Mouse (Mus musculus) kidney, embryonic 15.5 days (tissue): ENCODE data around the gene Hoxc6. TPM values are rescaled to one million over a fixed set of nuclear protein-coding genes. Genes with fewer than 3 reads are reported as not detected.

Source experiments
- ATAC-seq: fragments of 200-750 bp; cut with Nextera tagmentation; replicated peaks from 2 replicates; pipeline ENCODE4 v1.8.0; 2017; ENCODE audit warnings: moderate TSS enrichment; ENCODE audit not compliant: low FRiP score
- H3K27ac ChIP-seq: fragments of 300-500 bp; sonication (generic); 2 replicates; pipeline ENCODE4 v1.5.1; 2015; ENCODE audit warnings: mild to moderate bottlenecking, inconsistent platforms
- H3K27me3 ChIP-seq: fragments of 300-500 bp; sonication (generic); 2 replicates; pipeline ENCODE4 v1.6.1; 2015; ENCODE audit warnings: inconsistent platforms
- H3K36me3 ChIP-seq: fragments of 300-500 bp; sonication (generic); 2 replicates; pipeline ENCODE4 v1.6.1; 2015; ENCODE audit warnings: inconsistent platforms
- H3K4me1 ChIP-seq: fragments of 300-500 bp; sonication (generic); 2 replicates; pipeline ENCODE4 v1.6.1; 2015; ENCODE audit warnings: inconsistent platforms
- H3K4me2 ChIP-seq: fragments of 300-500 bp; sonication (generic); 2 replicates; pipeline ENCODE4 v1.6.1; 2015; ENCODE audit warnings: moderate library complexity, mild to moderate bottlenecking, inconsistent platforms
- H3K4me3 ChIP-seq: fragments of 300-500 bp; sonication (generic); replicated peaks from 2 replicates; pipeline ENCODE4 v1.5.1; 2015; ENCODE audit warnings: mild to moderate bottlenecking, inconsistent platforms
- H3K9ac ChIP-seq: fragments of 300-500 bp; sonication (generic); 2 replicates; pipeline ENCODE4 v1.6.1; 2015; ENCODE audit warnings: mild to moderate bottlenecking, inconsistent platforms
- H3K9me3 ChIP-seq: fragments of 300-500 bp; sonication (generic); replicated peaks from 2 replicates; pipeline ENCODE4 v1.6.1; 2016; ENCODE audit warnings: inconsistent platforms
- WGBS: fragments of 180-500 bp; shearing (Covaris S2); methylation state at CpG from one replicate; pipeline ENCODE4 v1.1.7; 2015; ENCODE audit warnings: mixed read lengths; 5-methylcytosine and 5-hydroxymethylcytosine counted together
- polyA plus RNA-seq: library from polyadenylated mRNA; unstranded; fragments of >200 nt; fragmentation: Nextera tagmentation; extraction: Ambion mirVana; gene quantifications from 2 replicates; pipeline ENCODE4 v1.2.1, GENCODE M21; 2015

Hoxc6 gene
- polyA plus RNA-seq, 1 experiment from 2014 or later, result 10.9 TPM

DNA sequence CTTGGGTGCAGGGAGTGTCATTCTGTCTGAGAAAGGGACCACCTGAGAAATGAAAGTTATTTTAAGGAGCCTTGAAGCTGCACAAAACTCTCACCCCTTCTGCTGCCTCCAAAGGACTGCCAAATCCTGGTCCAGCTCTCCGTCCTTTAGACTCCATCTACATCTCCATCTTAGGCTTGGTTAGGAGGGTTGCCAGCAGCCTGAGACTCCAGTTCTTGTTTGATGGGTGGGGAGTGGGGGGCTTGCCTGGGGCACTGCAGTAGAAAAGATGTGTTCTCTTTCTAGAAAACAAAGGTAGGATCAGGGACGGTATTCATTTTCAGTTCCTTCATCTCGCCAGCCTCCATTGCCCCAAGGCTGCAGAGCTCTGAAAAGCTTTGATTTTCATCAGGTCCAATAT lies 626 bp upstream of the Hoxc6 start:
- H3K27me3 ChIP-seq, result peaks cover 63% of the 10 kb centered on the region
- ATAC-seq, result no peak
- H3K9me3 ChIP-seq, result no peaks in the 10 kb centered on the region
- H3K4me1 ChIP-seq, result peaks cover 74% of the 10 kb centered on the region
- no peaks in the 10 kb centered on the region for H3K36me3 ChIP-seq
- peak overlapping the region; percentile 19 for H3K9ac ChIP-seq
- H3K4me3 ChIP-seq, result peak overlapping the region; percentile 58
- peak overlapping the region; percentile 78 for H3K4me2 ChIP-seq
- peak overlapping the region; percentile 96 for H3K27ac ChIP-seq
- WGBS, result 10% methylated on average over 3 of the region's 3 CpGs

DNA sequence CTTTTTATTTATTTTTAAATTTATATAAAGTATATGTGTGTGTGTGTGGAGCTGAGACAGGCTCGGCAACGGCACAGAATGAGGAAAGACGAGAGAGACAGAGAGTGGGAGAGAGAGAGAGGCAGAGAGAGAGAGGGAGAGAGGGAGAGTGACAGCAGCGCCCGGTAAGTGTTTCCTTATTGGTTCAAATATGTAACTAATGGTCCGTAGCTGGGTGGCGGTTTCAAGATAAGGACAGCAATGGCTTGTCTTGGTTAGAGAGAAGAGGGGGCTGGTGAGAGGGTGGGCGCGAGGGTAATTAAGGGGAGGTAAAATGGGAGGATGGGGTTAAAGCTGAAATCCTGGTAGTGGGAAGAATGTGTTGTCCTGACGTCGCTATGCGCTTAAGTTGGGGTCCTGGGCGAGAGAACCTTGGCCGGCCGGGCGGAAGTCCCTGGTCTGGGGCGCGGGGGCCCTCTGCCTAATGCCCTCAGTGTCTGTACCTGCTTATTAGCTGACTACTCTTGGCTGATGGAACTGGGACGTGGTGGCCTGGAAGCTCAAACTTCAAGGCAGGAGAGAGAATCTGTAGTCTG lies 638 bp downstream of the Hoxc6 start:
- Histone ChIP-seq H3K4me2 (peak overlapping the region; percentile 78), H3K36me3 (no peaks in the 10 kb centered on the region), H3K4me3 (peak overlapping the region; percentile 58), H3K27me3 (peaks cover 60% of the 10 kb centered on the region), H3K4me1 (peaks cover 77% of the 10 kb centered on the region), H3K9ac (peak overlapping the region; percentile 80), H3K9me3 (no peaks in the 10 kb centered on the region), H3K27ac (peak overlapping the region; percentile 96)
- peak; percentile 59 for ATAC-seq
- under 1% methylated on average over 19 of the region's 19 CpGs for WGBS

DNA sequence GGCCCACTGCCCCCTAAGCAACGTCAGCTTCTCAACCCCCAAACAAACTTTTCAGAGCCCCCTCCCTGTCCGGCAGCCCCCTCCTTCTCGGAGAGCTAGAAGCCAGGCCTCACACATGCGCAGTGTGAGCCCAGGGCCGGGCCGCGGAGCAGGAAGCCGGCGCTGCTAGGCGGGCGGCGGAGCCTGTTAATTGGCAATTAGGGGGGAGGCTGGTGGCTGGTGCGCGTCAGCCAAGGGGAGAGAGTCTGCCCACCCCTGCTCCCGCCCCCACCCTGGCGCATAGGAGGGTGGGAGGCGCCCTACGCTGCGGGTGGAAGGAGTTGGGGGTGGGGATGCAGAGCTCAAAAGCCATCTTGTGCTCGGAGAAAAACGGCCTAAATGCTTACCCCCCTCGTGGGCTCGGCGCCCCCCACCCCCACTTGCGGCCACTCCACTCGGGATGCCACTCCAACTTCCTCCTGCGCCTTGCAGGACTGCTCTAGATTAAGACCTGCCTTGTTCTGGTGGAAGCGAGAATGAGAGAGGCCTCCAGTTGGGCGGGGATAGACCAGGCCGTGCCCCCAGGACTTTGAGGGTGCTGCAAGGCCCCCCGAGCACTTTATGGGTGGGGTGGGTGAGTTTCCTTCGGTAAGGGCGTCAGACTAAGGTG lies 1.2 kb downstream of the Hoxc6 start:
- under 1% methylated on average over 25 of the region's 33 CpGs for WGBS

DNA sequence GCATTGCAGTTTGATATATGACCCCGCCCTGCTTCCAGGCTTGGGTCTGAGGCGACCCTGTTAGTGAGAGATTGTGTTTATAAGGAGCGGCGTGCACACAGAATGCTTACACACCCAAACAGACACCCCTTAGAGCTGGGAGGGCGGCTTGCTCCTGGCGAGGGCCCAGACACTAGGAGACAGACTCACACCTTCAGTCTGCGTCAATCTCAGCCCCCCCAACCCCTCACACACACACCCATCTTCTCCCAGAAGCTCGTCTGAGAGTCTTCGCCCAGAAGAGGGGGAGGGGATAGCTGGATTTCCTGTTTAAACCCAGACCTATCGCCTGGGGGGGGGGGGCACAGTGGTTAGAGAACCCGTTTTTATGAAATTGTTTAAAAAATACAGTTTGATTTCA lies 1.9 kb downstream of the Hoxc6 start:
- Histone ChIP-seq H3K27me3 (peaks cover 64% of the 10 kb centered on the region), H3K9me3 (no peaks in the 10 kb centered on the region), H3K4me3 (peak overlapping the region; percentile 58), H3K4me1 (peaks cover 84% of the 10 kb centered on the region), H3K36me3 (no peaks in the 10 kb centered on the region), H3K27ac (peak overlapping the region; percentile 96), H3K9ac (peak overlapping the region; percentile 80), H3K4me2 (peak overlapping the region; percentile 78)
- ATAC-seq, result peak; percentile 16; the same call in 1 of the 2 replicates
- 3% methylated on average over 9 of the region's 11 CpGs for WGBS

More for the DNA sequence above, 1.2 kb downstream of the Hoxc6 start:
- H3K27me3 ChIP-seq, result peaks cover 64% of the 10 kb centered on the region
- peak; percentile 86 for ATAC-seq
- no peaks in the 10 kb centered on the region for H3K36me3 ChIP-seq
- peak overlapping the region; percentile 58 for H3K4me3 ChIP-seq
- peaks cover 83% of the 10 kb centered on the region for H3K4me1 ChIP-seq
- H3K27ac ChIP-seq, result peak overlapping the region; percentile 96
- H3K9ac ChIP-seq, result peak overlapping the region; percentile 80
- H3K9me3 ChIP-seq, result no peaks in the 10 kb centered on the region
- peak overlapping the region; percentile 78 for H3K4me2 ChIP-seq

DNA sequence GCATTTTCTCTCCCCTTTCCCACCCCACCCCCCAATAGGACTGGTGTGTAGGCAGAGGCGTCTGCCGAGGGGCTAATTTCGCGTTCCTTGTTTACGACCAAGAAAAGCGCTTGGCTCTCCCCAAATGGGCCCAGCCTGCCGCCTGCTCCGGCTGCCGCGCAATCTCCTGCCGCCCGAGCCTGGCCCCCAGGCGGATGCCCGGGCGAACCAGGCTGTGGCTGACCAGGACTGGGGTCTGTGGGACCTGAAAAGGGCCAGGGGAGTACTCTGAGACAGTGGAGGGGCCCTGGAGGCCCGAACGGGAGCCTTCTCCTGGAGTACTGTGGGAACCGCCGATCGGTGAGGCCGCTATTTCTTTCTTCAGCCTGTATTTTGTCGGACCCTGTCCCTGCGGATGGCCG lies 2.4 kb downstream of the Hoxc6 start:
- Histone ChIP-seq H3K9me3 (no peaks in the 10 kb centered on the region), H3K27me3 (peaks cover 64% of the 10 kb centered on the region), H3K4me1 (peaks cover 85% of the 10 kb centered on the region), H3K9ac (peak overlapping the region; percentile 80), H3K4me3 (peak overlapping the region; percentile 58), H3K36me3 (no peaks in the 10 kb centered on the region), H3K4me2 (peak overlapping the region; percentile 78), H3K27ac (peak overlapping the region; percentile 96)
- 2% methylated on average over 24 of the region's 24 CpGs for WGBS
- no peak for ATAC-seq

DNA sequence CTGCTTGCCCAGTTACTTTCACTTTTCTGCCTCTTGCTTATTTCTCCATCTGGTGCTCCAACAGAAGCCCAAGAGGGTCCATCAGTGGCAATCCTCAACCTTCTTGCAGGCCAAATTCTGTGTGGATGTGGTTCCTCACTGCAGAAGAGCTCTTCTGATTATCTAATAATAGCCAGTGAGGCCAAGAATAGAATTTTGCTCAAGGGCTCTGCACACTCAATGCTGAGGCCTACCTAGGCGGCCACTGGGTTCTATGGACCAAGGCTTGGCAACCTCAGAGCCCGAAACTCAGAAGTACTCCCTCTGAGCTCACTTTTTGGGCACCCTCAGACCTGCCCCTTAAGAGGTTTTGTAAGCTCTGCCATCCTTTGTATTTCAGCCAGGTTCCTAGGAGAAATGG lies 3.3 kb downstream of the Hoxc6 start:
- H3K36me3 ChIP-seq, result no peaks in the 10 kb centered on the region
- ATAC-seq, result no peak
- H3K4me2 ChIP-seq, result peak overlapping the region; percentile 78
- H3K9me3 ChIP-seq, result no peaks in the 10 kb centered on the region
- peak overlapping the region; percentile 96 for H3K27ac ChIP-seq
- H3K4me3 ChIP-seq, result peak overlapping the region; percentile 58
- H3K9ac ChIP-seq, result peak overlapping the region; percentile 80
- peaks cover 69% of the 10 kb centered on the region for H3K27me3 ChIP-seq
- peaks cover 85% of the 10 kb centered on the region for H3K4me1 ChIP-seq
- 21% methylated on average over 2 of the region's 2 CpGs for WGBS

DNA sequence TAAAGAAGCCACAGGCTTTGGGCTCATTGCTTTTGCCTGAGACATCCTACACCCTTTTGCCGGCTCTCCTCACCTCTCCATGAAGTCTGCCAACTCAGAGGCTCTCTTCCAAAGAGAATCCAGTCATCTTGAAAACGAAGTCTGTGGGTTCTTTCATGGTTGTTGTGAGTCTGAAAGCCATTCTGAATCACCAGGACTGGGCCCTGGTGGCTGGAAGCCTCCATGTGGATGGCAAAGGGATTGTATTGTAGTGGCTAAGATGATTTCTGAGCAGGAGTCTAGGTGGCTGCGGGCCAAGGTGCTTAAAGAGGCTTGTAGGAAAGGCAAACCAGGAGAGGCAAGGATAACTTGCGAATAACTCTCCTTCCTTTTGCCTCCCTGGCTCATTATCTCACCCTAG lies 4.1 kb downstream of the Hoxc6 start:
- H3K27me3 ChIP-seq, result peaks cover 71% of the 10 kb centered on the region
- no peaks in the 10 kb centered on the region for H3K9me3 ChIP-seq
- WGBS, result 21% methylated on average over 4 of the region's 4 CpGs
- H3K9ac ChIP-seq, result peak overlapping the region; percentile 80; the same call in 1 of the 2 replicates
- H3K4me3 ChIP-seq, result peak overlapping the region; percentile 58
- peak overlapping the region; percentile 72 for H3K27ac ChIP-seq
- peak overlapping the region; percentile 78 for H3K4me2 ChIP-seq
- no peak for ATAC-seq
- H3K4me1 ChIP-seq, result peaks cover 86% of the 10 kb centered on the region
- no peaks in the 10 kb centered on the region for H3K36me3 ChIP-seq

DNA sequence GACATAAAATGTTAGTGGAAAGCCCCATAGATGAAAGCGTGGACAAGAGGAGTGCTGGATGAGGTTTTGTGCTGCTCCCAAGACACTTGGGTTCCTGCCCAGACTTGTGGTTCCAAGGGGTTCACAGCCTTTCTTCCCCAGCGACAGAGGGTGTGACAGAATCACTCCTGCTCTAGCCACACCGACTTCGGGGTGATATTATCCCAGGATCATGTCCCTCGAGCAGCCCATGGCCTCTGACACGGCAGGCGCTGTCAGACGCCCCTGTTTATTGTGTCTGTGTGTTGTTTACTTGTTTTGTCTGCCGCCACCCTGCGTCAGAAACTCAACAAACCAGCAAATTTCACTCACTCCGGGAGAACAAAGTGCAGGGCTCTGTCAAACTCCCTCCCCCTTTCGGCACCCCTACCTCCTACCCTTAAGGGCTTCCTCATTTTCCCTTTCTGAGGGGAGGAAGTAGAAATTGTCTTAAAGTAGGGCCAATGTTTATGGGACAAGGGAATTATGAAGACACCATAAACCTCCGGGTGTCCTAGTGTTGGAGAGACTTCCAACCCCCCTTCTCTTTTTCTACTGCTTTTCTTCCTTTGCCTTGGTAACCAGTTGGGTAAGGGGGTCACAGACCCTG lies 4.9 kb downstream of the Hoxc6 start:
- H3K27ac ChIP-seq, result peak overlapping the region; percentile 72
- H3K27me3 ChIP-seq, result peaks cover 76% of the 10 kb centered on the region
- H3K4me3 ChIP-seq, result peak overlapping the region; percentile 58
- peaks cover 92% of the 10 kb centered on the region for H3K4me1 ChIP-seq
- ATAC-seq, result no peak
- H3K9me3 ChIP-seq, result no peaks in the 10 kb centered on the region
- 16% methylated on average over 13 of the region's 13 CpGs for WGBS
- peak overlapping the region; percentile 78 for H3K4me2 ChIP-seq
- H3K36me3 ChIP-seq, result no peaks in the 10 kb centered on the region
- 0 out of 2 replicates have a peak overlapping the region, but pooled peaks have one; percentile 80 for H3K9ac ChIP-seq

DNA sequence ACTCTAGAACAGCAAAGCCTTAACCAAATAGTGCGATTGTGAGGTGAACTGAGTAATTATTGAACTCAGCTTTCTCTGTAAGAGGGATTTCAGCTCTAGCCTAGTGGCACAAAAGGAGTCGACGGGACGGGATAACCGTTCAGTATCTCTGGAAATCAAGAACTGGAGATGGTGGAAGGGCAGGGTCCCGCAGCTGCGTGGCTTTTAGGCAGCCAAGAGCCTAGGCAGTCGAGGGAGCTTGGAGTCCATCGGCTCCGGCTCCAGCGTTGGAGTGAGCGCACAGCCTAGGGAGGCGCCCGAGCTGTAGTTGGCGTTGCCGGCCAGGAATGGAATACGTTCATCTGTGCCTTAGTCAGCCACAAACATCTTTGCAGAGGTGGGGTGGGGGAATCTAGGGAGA lies 7.3 kb downstream of the Hoxc6 start:
- Histone ChIP-seq H3K9me3 (no peaks in the 10 kb centered on the region), H3K36me3 (no peaks in the 10 kb centered on the region), H3K9ac (peak overlapping the region; percentile 34), H3K27me3 (peaks cover 73% of the 10 kb centered on the region), H3K4me1 (peaks cover 99% of the 10 kb centered on the region), H3K4me2 (peak overlapping the region; percentile 55), H3K27ac (peak overlapping the region; percentile 92), H3K4me3 (peak overlapping the region; percentile 22)
- WGBS, result 3% methylated on average over 17 of the region's 17 CpGs
- ATAC-seq, result no peak

DNA sequence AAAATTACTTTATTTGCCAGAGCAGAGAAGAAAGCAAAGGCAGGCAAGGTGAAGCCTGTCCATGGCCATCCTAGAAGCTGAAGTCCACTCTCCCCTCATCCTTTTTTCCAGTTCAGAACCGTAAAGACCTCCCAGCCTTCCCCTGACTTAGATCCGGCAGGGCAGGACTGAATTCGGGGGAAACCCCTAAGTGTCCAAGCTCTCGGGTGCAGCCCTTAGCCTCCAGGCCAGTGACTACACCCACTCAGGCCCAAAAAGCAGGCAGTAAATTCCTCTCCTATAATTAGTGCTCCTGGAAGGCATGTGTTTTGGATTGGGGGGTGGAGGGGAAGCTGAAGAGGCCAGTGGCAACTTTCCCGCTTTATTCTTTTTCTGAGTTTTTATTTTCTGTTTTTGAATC lies 7.7 kb downstream of the Hoxc6 start:
- WGBS, result 14% methylated on average over 5 of the region's 5 CpGs
- H3K27me3 ChIP-seq, result peaks cover 75% of the 10 kb centered on the region
- peak overlapping the region; percentile 22 for H3K4me3 ChIP-seq
- peak overlapping the region; percentile 55 for H3K4me2 ChIP-seq
- no peak for ATAC-seq
- H3K36me3 ChIP-seq, result no peaks in the 10 kb centered on the region
- H3K4me1 ChIP-seq, result peaks cover 99% of the 10 kb centered on the region
- H3K9ac ChIP-seq, result peak overlapping the region; percentile 34
- no peaks in the 10 kb centered on the region for H3K9me3 ChIP-seq
- H3K27ac ChIP-seq, result peak overlapping the region; percentile 92

DNA sequence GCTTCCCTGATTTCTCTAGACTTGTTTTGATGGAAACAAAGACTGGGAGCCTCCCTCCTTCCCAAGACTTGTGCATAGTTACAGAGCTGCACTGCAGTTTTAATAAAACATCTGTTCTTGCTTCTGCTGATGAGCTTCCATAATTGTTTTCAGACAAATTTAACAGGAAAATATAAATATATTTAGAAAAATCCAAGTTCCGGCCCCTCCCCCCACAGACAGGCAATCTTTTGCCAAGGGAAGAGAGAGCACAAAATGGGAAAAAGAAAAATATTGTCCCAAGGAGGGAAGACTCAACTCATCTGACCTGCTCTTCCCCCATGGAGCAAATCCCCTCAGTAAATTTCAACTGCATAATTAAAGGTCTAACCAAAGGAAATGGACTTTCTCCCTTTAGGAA lies 8.3 kb downstream of the Hoxc6 start:
- no peak for ATAC-seq
- no peaks in the 10 kb centered on the region for H3K9me3 ChIP-seq
- peaks cover 99% of the 10 kb centered on the region for H3K4me1 ChIP-seq
- peak overlapping the region; percentile 22; the same call in 1 of the 2 replicates for H3K4me3 ChIP-seq
- peaks cover 75% of the 10 kb centered on the region for H3K27me3 ChIP-seq
- H3K36me3 ChIP-seq, result no peaks in the 10 kb centered on the region
- WGBS, result 16% methylated on average over 1 of the region's 1 CpGs
- H3K4me2 ChIP-seq, result peak overlapping the region; percentile 55
- H3K27ac ChIP-seq, result peak overlapping the region; percentile 92
- H3K9ac ChIP-seq, result 0 out of 2 replicates have a peak overlapping the region, but pooled peaks have one; percentile 34
